Mouse (Mus musculus): ENCODE data around the gene Pbx1. TPM values are rescaled to one million over a fixed set of nuclear protein-coding genes. Genes with fewer than 3 reads are reported as not detected.

The Pbx1 gene
- total and polyA plus RNA-seq, 3 experiments: 0.10 TPM; not detected in 2

- Histone ChIP-seq H3K4me1 (ENCODE audit: control insufficient read depth in 1 of 2, insufficient read depth in 2 of 2, low read length in 2 of 2) (no peaks in the 10 kb centered on the region), H3K27ac (ENCODE audit: control insufficient read depth, low read depth, low read length) (no peak overlapping the region), H3K36me3 (ENCODE audit: control insufficient read depth in 1 of 2, insufficient read depth in 2 of 2, low read length in 2 of 2) (no peaks in the 10 kb centered on the region), H3K9me3 (replicated peaks; ENCODE audit: insufficient read depth, low read length) (no peaks in the 10 kb centered on the region), H3K4me3 (ENCODE audit: control insufficient read depth in 1 of 2, insufficient read depth in 1 of 2, low read depth in 2 of 2, low read length in 2 of 2) (no peak overlapping the region), H3K79me2 (ENCODE audit: control insufficient read depth, insufficient read depth, low read length, poor library complexity) (no peaks in the 10 kb centered on the region), H3K9ac (ENCODE audit: control insufficient read depth, low read depth, low read length, poor library complexity, severe bottlenecking) (no peak overlapping the region), H3K27me3 (ENCODE audit: control insufficient read depth in 1 of 2, insufficient read depth in 2 of 2, low read length in 2 of 2) (no peaks in the 10 kb centered on the region)
- TF ChIP-seq MAZ (IDR thresholded peaks at IDR 0.05; ENCODE audit: low read depth, low read length) (no peak), MAX (IDR thresholded peaks at IDR 0.05; ENCODE audit: low read length) (no peak), ZC3H11A (IDR thresholded peaks at IDR 0.05; ENCODE audit: low read depth, low read length) (no peak)
- DNase-seq (ENCODE audit: low read depth, low spot score): no peak
Measured at GRCm38 (mm10) chr1:168079394-168079767, 352.7 kb downstream of the Pbx1 start.

- DNase-seq (ENCODE audit: low read depth, low spot score): no peak
- no peak overlapping the region for H3K27ac ChIP-seq (ENCODE audit: control insufficient read depth, low read depth, low read length)
- no peaks in the 10 kb centered on the region for H3K36me3 ChIP-seq (ENCODE audit: control insufficient read depth in 1 of 2, insufficient read depth in 2 of 2, low read length in 2 of 2)
- TF ChIP-seq MYB (IDR thresholded peaks at IDR 0.05; ENCODE audit: low read depth, low read length) (no peak), ZMIZ1 (IDR thresholded peaks at IDR 0.05; ENCODE audit: low read depth, low read length) (no peak)
- no peak overlapping the region for H3K4me3 ChIP-seq (ENCODE audit: control insufficient read depth in 1 of 2, insufficient read depth in 1 of 2, low read depth in 2 of 2, low read length in 2 of 2)
- no peak overlapping the region for H3K9ac ChIP-seq (ENCODE audit: control insufficient read depth, low read depth, low read length, poor library complexity, severe bottlenecking)
- H3K4me1 ChIP-seq (ENCODE audit: control insufficient read depth in 1 of 2, insufficient read depth in 2 of 2, low read length in 2 of 2): no peaks in the 10 kb centered on the region
- H3K9me3 ChIP-seq (replicated peaks; ENCODE audit: insufficient read depth, low read length): no peaks in the 10 kb centered on the region
- H3K27me3 ChIP-seq (ENCODE audit: control insufficient read depth in 1 of 2, insufficient read depth in 2 of 2, low read length in 2 of 2): no peaks in the 10 kb centered on the region
- no peaks in the 10 kb centered on the region for H3K79me2 ChIP-seq (ENCODE audit: control insufficient read depth, insufficient read depth, low read length, poor library complexity)
Measured at GRCm38 (mm10) chr1:168078746-168079393, 353.2 kb downstream of the Pbx1 start.

GRCm38 (mm10) chr1:168071974-168072373 is 360.1 kb downstream of the Pbx1 start:
- Histone ChIP-seq H3K27me3 (ENCODE audit: control insufficient read depth in 1 of 2, insufficient read depth in 2 of 2, low read length in 2 of 2) (no peaks in the 10 kb centered on the region), H3K36me3 (ENCODE audit: control insufficient read depth in 1 of 2, insufficient read depth in 2 of 2, low read length in 2 of 2) (no peaks in the 10 kb centered on the region), H3K4me3 (ENCODE audit: control insufficient read depth in 1 of 2, insufficient read depth in 1 of 2, low read depth in 2 of 2, low read length in 2 of 2) (no peak overlapping the region), H3K9ac (ENCODE audit: control insufficient read depth, low read depth, low read length, poor library complexity, severe bottlenecking) (no peak overlapping the region), H3K9me3 (replicated peaks; ENCODE audit: insufficient read depth, low read length) (no peaks in the 10 kb centered on the region), H3K4me1 (ENCODE audit: control insufficient read depth in 1 of 2, insufficient read depth in 2 of 2, low read length in 2 of 2) (no peaks in the 10 kb centered on the region), H3K79me2 (ENCODE audit: control insufficient read depth, insufficient read depth, low read length, poor library complexity) (no peaks in the 10 kb centered on the region), H3K27ac (ENCODE audit: control insufficient read depth, low read depth, low read length) (no peak overlapping the region)
- no peak for TF ChIP-seq CHD1 (IDR thresholded peaks at IDR 0.05; ENCODE audit: low read depth, low read length)
- TF ChIP-seq POLR2AphosphoS5 (IDR thresholded peaks at IDR 0.05; ENCODE audit: borderline replicate concordance, low read depth, low read length): no peak
- TF ChIP-seq HCFC1 (IDR thresholded peaks at IDR 0.05; ENCODE audit: low read depth, low read length): no peak
- no peak for TF ChIP-seq EP300 (IDR thresholded peaks at IDR 0.05; ENCODE audit: low read depth in 1 of 2, low read length in 2 of 2)
- no peak for TF ChIP-seq ZC3H11A (IDR thresholded peaks at IDR 0.05; ENCODE audit: low read depth, low read length)
- TF ChIP-seq USF2 (IDR thresholded peaks at IDR 0.05; ENCODE audit: borderline replicate concordance in 1 of 2, insufficient read depth in 1 of 2, low read depth in 1 of 2, low read length in 2 of 2): no peak
- no peak for TF ChIP-seq GATA1 (IDR thresholded peaks at IDR 0.05; ENCODE audit: low read depth, low read length)
- TF ChIP-seq MEF2A (IDR thresholded peaks at IDR 0.05; ENCODE audit: extremely low read depth, insufficient replicate concordance, low read depth, low read length, poor library complexity, severe bottlenecking): no peak
- TF ChIP-seq NELFE (IDR thresholded peaks at IDR 0.05; ENCODE audit: low read depth, low read length): no peak
- no peak for TF ChIP-seq GABPA (IDR thresholded peaks at IDR 0.05; ENCODE audit: low read depth, low read length)
- no peak for TF ChIP-seq ZMIZ1 (IDR thresholded peaks at IDR 0.05; ENCODE audit: low read depth, low read length)
- DNase-seq (ENCODE audit: low read depth, low spot score): no peak

Data from MEL (cell line).